Mouse (Mus musculus): ENCODE data around the gene Acsl3.

Acsl3 gene

GRCm38 (mm10) chr1:78657671-78658440, at the start of gene Acsl3, which contains the start of gene Utp14b:
TSS of gene Acsl3 (plus strand) at chr1:78657825.
TSS of gene Utp14b (plus strand) at chr1:78658038.
- DNase-seq (ENCODE audit: low spot score): peak; percentile 91

- DNase-seq (ENCODE audit: low spot score): no peak
Observed at GRCm38 (mm10) chr1:78609134-78609907, 48.3 kb upstream of the Acsl3 start.

- DNase-seq (ENCODE audit: low spot score): no peak
Observed at GRCm38 (mm10) chr1:78611039-78611438, 46.6 kb upstream of the Acsl3 start.

- no peak for DNase-seq (ENCODE audit: low spot score)
Observed at GRCm38 (mm10) chr1:78612959-78613358, 44.7 kb upstream of the Acsl3 start.

- DNase-seq (ENCODE audit: low spot score): no peak
Observed at GRCm38 (mm10) chr1:78624352-78624751, 33.3 kb upstream of the Acsl3 start.

GRCm38 (mm10) chr1:78634486-78634885, 23.1 kb upstream of the Acsl3 start:
- no peak for DNase-seq (ENCODE audit: low spot score)

- DNase-seq (ENCODE audit: low spot score): no peak
Observed at GRCm38 (mm10) chr1:78640871-78641270, 16.8 kb upstream of the Acsl3 start.

GRCm38 (mm10) chr1:78641791-78642190, 15.8 kb upstream of the Acsl3 start:
- DNase-seq (ENCODE audit: low spot score): no peak

- DNase-seq (ENCODE audit: low spot score): no peak
Observed at GRCm38 (mm10) chr1:78642197-78642596, 15.4 kb upstream of the Acsl3 start.

GRCm38 (mm10) chr1:78647317-78647885, 10.2 kb upstream of the Acsl3 start:
- no peak for DNase-seq (ENCODE audit: low spot score)

GRCm38 (mm10) chr1:78649269-78650061, 8.2 kb upstream of the Acsl3 start:
- no peak for DNase-seq (ENCODE audit: low spot score)

GRCm38 (mm10) chr1:78656472-78656871, 1.2 kb upstream of the Acsl3 start:
- no peak for DNase-seq (ENCODE audit: low spot score)

GRCm38 (mm10) chr1:78657021-78657629, 500 bp upstream of the Acsl3 start:
- no peak for DNase-seq (ENCODE audit: low spot score)

- DNase-seq (ENCODE audit: low spot score): peak; percentile 17
Observed at GRCm38 (mm10) chr1:78658441-78659269, 1.0 kb downstream of the Acsl3 start.

- peak; percentile 6 for DNase-seq (ENCODE audit: low spot score)
Observed at GRCm38 (mm10) chr1:78659270-78659823, 1.7 kb downstream of the Acsl3 start.

GRCm38 (mm10) chr1:78664326-78664725, 6.7 kb downstream of the Acsl3 start:
- DNase-seq (ENCODE audit: low spot score): no peak

- DNase-seq (ENCODE audit: low spot score): no peak
Observed at GRCm38 (mm10) chr1:78665954-78666499, 8.4 kb downstream of the Acsl3 start.

- no peak for DNase-seq (ENCODE audit: low spot score)
Observed at GRCm38 (mm10) chr1:78666585-78666984, 9.0 kb downstream of the Acsl3 start.

- DNase-seq (ENCODE audit: low spot score): no peak
Observed at GRCm38 (mm10) chr1:78682291-78682690, 24.7 kb downstream of the Acsl3 start.

GRCm38 (mm10) chr1:78684128-78684527, 26.5 kb downstream of the Acsl3 start:
- DNase-seq (ENCODE audit: low spot score): no peak
